Mouse (Mus musculus) CD4-positive helper T cell, adult 2 months (primary cell): Measurements from ENCODE around the gene Alpk3.

Experiments used
- DNase-seq: peaks from one replicate; pipeline ENCODE4 v3.0.0-alpha.2; 2012; ENCODE audit warnings: low read depth, missing footprints, low spot score

The Alpk3 gene

GRCm38 (mm10) chr7:81074546-81074945, 17.1 kb downstream of the Alpk3 start:
- peak; percentile 48 for DNase-seq

GRCm38 (mm10) chr7:81075299-81075698, 17.9 kb downstream of the Alpk3 start:
- DNase-seq: peak; percentile 80

GRCm38 (mm10) chr7:81075732-81076131, 18.3 kb downstream of the Alpk3 start:
- DNase-seq: no peak

GRCm38 (mm10) chr7:81077009-81077408, 19.6 kb downstream of the Alpk3 start:
- no peak for DNase-seq

GRCm38 (mm10) chr7:81078740-81079139, 21.3 kb downstream of the Alpk3 start:
- no peak for DNase-seq

GRCm38 (mm10) chr7:81093420-81093965, 36.1 kb downstream of the Alpk3 start:
- no peak for DNase-seq

GRCm38 (mm10) chr7:81094104-81094757, 36.8 kb downstream of the Alpk3 start:
- DNase-seq: no peak

- DNase-seq: no peak
These were observed 42.9 kb downstream of the Alpk3 start for GRCm38 (mm10) chr7:81100341-81100740.

GRCm38 (mm10) chr7:81102854-81103253, 45.5 kb downstream of the Alpk3 start:
- DNase-seq: no peak

GRCm38 (mm10) chr7:81105525-81105924, 48.1 kb downstream of the Alpk3 start:
- no peak for DNase-seq

GRCm38 (mm10) chr7:81108226-81108625, 50.8 kb downstream of the Alpk3 start:
- no peak for DNase-seq

GRCm38 (mm10) chr7:81109717-81110651, 52.6 kb downstream of the Alpk3 start:
- no peak for DNase-seq

GRCm38 (mm10) chr7:81110791-81111190, 53.4 kb downstream of the Alpk3 start:
- DNase-seq: no peak

- DNase-seq: no peak
These were observed 54.3 kb downstream of the Alpk3 start for GRCm38 (mm10) chr7:81111729-81112128.

GRCm38 (mm10) chr7:81112686-81113360, 55.4 kb downstream of the Alpk3 start:
- no peak for DNase-seq

- DNase-seq: no peak
These were observed 57.2 kb downstream of the Alpk3 start, which contains the start of gene Slc28a1 for GRCm38 (mm10) chr7:81114555-81114954. Gene Slc28a1, plus strand, starts transcription at chr7:81114799.

- no peak for DNase-seq
These were observed 63.7 kb downstream of the Alpk3 start for GRCm38 (mm10) chr7:81121099-81121498.

GRCm38 (mm10) chr7:81122808-81123207, 65.4 kb downstream of the Alpk3 start:
- peak; percentile 32 for DNase-seq

GRCm38 (mm10) chr7:81123553-81123952, 66.2 kb downstream of the Alpk3 start:
- no peak for DNase-seq

GRCm38 (mm10) chr7:81124773-81125172, 67.4 kb downstream of the Alpk3 start:
- DNase-seq: no peak

GRCm38 (mm10) chr7:81125215-81126175, 68.1 kb downstream of the Alpk3 start:
- DNase-seq: no peak
